Comparison of ENCODE assay signal across 9 mouse cellular contexts in the genomic region with DNA sequence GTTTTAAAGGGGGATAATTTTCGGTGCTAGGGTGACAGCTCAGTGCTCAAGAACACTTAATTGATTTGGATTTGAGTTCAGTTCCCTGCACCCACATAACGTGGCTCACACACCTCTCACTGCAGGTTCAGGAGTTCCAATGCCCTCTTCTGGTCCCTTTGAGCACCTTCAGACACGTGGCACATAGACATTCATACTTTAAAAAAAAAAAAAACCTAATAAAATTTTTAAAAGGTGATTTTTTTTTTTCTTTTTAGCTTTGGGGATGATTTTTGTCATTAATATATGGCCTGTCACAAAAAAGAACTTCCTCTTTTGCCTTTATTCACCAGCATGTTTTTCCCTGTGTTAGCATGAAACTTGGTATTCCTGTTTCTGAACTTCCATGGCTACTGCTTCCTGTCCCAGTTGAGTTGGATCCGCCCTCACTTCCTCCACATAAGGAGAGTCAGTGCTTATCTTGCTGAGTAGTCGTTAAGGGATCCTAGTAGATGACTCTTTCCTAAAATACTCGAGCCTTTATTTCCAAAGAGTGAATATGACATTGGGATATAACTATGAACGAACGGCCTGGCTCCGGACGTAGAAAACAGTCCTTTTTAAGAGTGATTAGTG. TPM values are rescaled to one million over a fixed set of nuclear protein-coding genes. Genes with fewer than 3 reads are reported as not detected.
DNase-seq lines count a peak whose midpoint lies in the region; ATAC-seq and TF ChIP-seq lines count a peak whose summit lies in the region.
"Had no signal": no experiment of that assay in that cellular context is flagged by ENCODE, and none has a peak within 500 bp of the region (broad histone marks: within the 10 kb centered on the region; RNA-seq: fewer than 3 reads in every experiment).

No protein-coding gene starts in this region.

- H3K9me3 ChIP-seq in liver, embryonic 15.5 days (replicated peaks), result no peaks in the 10 kb centered on the region
- no peaks in the 10 kb centered on the region for H3K9me3 ChIP-seq in forebrain, postnatal 0 days (ENCODE audit: low read length)

- peaks cover 7% of the 10 kb centered on the region; the same call in 1 of the 2 replicates for H3K79me2 ChIP-seq in heart, adult 2 months (replicated peaks; ENCODE audit: control insufficient read depth, insufficient read depth, low read length)

- peaks cover 26% of the 10 kb centered on the region for H3K36me3 ChIP-seq in heart, adult 2 months (ENCODE audit: control insufficient read depth, insufficient read depth, low read length)
- peaks cover 25% of the 10 kb centered on the region for H3K36me3 ChIP-seq in liver, embryonic 15.5 days (replicated peaks)
- H3K36me3 ChIP-seq in forebrain, postnatal 0 days (ENCODE audit: insufficient read depth), result 0 out of 2 replicates have a peak, but pooled peaks cover 4% of the 10 kb centered on the region

- peak overlapping the region; percentile 2; the same call in 1 of the 2 replicates for H3K27ac ChIP-seq in heart, adult 2 months
- H3K27ac ChIP-seq in liver, embryonic 15.5 days (replicated peaks), result peak overlapping the region; percentile 29
- no peak overlapping the region for H3K27ac ChIP-seq in forebrain, postnatal 0 days (ENCODE audit: low read depth, low read length)

- H3K4me2 ChIP-seq in liver, embryonic 15.5 days, result peak overlapping the region; percentile 78
- no peak overlapping the region for H3K4me2 ChIP-seq in forebrain, postnatal 0 days (ENCODE audit: low read depth)

- TF ChIP-seq CTCF in heart, adult 2 months (IDR thresholded peaks at IDR 0.05), result peak; percentile 27; the same call in 1 of the 2 replicates
- no peak for TF ChIP-seq CTCF in forebrain, postnatal 0 days (IDR thresholded peaks at IDR 0.05; ENCODE audit: low read depth)

- H3K27me3 ChIP-seq in heart, adult 2 months (ENCODE audit: control insufficient read depth, insufficient read depth, low read length), result no peaks in the 10 kb centered on the region
- H3K27me3 ChIP-seq in liver, embryonic 15.5 days, result no peaks in the 10 kb centered on the region
- H3K27me3 ChIP-seq in forebrain, postnatal 0 days (ENCODE audit: insufficient read depth, low read length), result no peaks in the 10 kb centered on the region

- DNase-seq in heart, adult 2 months, result peak in 1 of 2 experiments; percentile 29
- DNase-seq in heart, postnatal 36 days, result no peak
- peak; percentile 38 for DNase-seq in 416B (ENCODE audit: low read depth)
- DNase-seq in R1 (ENCODE audit: low read depth, low spot score), result peak; percentile 60
- no peak for DNase-seq in forebrain, postnatal 0 days
- no peak for DNase-seq in cerebellum, postnatal 10 days
- DNase-seq in MN1 (ENCODE audit: low spot score), result no peak
- DNase-seq: thymus, postnatal 14 days had no signal

- no peak overlapping the region for H3K4me3 ChIP-seq in heart, adult 2 months
- H3K4me3 ChIP-seq in liver, embryonic 15.5 days (replicated peaks), result peak overlapping the region; percentile 92
- no peak overlapping the region for H3K4me3 ChIP-seq in forebrain, postnatal 0 days (ENCODE audit: low read depth, low read length)

- intact Hi-C loops in heart, adult 2 months (cut with DNase I), result loop anchor here (5.0 to 10.0 kb wide), 3 partner anchors 47 to 689 kb away; partner anchors contain the start of gene Sec63
- intact Hi-C loops in heart, postnatal 36 days (cut with DNase I), result no loop called here

- H3K9ac ChIP-seq in heart, adult 2 months (ENCODE audit: low read depth, low read length), result no peak overlapping the region
- H3K9ac ChIP-seq in liver, embryonic 15.5 days, result 0 out of 2 replicates have a peak overlapping the region, but pooled peaks have one; percentile 2
- no peak overlapping the region for H3K9ac ChIP-seq in forebrain, postnatal 0 days

- TF ChIP-seq EP300 in heart, adult 2 months (IDR thresholded peaks at IDR 0.05; ENCODE audit: insufficient read depth, low read depth, low read length), result no peak

- TF ChIP-seq POLR2A in heart, adult 2 months (IDR thresholded peaks at IDR 0.05; ENCODE audit: insufficient read depth, low read depth, low read length), result 0 out of 2 replicates have a peak, but pooled peaks have one; percentile 17

- WGBS in heart, adult 2 months, result 56% methylated on average over 10 of the region's 10 CpGs
- WGBS in liver, embryonic 15.5 days (ENCODE audit: insufficient replicate concordance), result 56% methylated on average over 10 of the region's 10 CpGs
- WGBS in forebrain, postnatal 0 days, result 91% methylated on average over 10 of the region's 10 CpGs

- no peak for ATAC-seq in liver, embryonic 15.5 days (ENCODE audit: insufficient read depth)
- no peak for ATAC-seq in forebrain, postnatal 0 days

- H3K4me1 ChIP-seq in heart, adult 2 months (ENCODE audit: control insufficient read depth, insufficient read depth, low read length), result peaks cover 8% of the 10 kb centered on the region
- H3K4me1 ChIP-seq in liver, embryonic 15.5 days (replicated peaks), result peaks cover 62% of the 10 kb centered on the region
- no peaks in the 10 kb centered on the region for H3K4me1 ChIP-seq in forebrain, postnatal 0 days (ENCODE audit: insufficient read depth)

RNA-seq across cellular contexts. Expression of gene Snx3, which starts 2.4 kb away (rescaled TPM):
- 100 to 1,000 TPM; 164 to 179 TPM for total RNA-seq in heart, adult 2 months (2021)
- 258 and 403 TPM in 2 replicates for polyA plus RNA-seq in heart, adult 2 months (2012; rRNA removed)
- 100 to 1,000 TPM; 170 to 173 TPM for total RNA-seq in heart, postnatal 36 days (2021)
- polyA plus RNA-seq in liver, embryonic 15.5 days (2015; fragmentation: Nextera tagmentation; extraction: Ambion mirVana), result 251 and 260 TPM in 2 replicates
- 124 and 139 TPM in 2 replicates for total RNA-seq in forebrain, postnatal 0 days (2014; rRNA removed)
- 331 and 335 TPM in 2 replicates for polyA plus RNA-seq in forebrain, postnatal 0 days (2015; fragmentation: Nextera tagmentation; extraction: Ambion mirVana)

RNA-seq across cellular contexts. Expression of gene Afg1l, which starts 25.8 kb away (rescaled TPM):
- total RNA-seq in heart, adult 2 months (2021), result 10 to 100 TPM; 28.6 to 31.3 TPM
- polyA plus RNA-seq in heart, adult 2 months (2012; rRNA removed), result 22.3 and 36.8 TPM in 2 replicates
- total RNA-seq in heart, postnatal 36 days (2021), result 10 to 100 TPM; 30.9 to 37.7 TPM
- 2.3 and 2.7 TPM in 2 replicates for polyA plus RNA-seq in liver, embryonic 15.5 days (2015; fragmentation: Nextera tagmentation; extraction: Ambion mirVana)
- 6.8 and 9.7 TPM in 2 replicates for total RNA-seq in forebrain, postnatal 0 days (2014; rRNA removed)
- 5.5 and 6.9 TPM in 2 replicates for polyA plus RNA-seq in forebrain, postnatal 0 days (2015; fragmentation: Nextera tagmentation; extraction: Ambion mirVana)

Comparison
In these comparisons a context has a peak if more than half of its experiments do, and no peak if none do; other contexts are left out.
1. DNase-seq: peak in 416B (single experiment) and R1 (single experiment); none in heart, postnatal 36 days (0 of 2), forebrain, postnatal 0 days (single experiment), cerebellum, postnatal 10 days (0 of 2) and MN1 (single experiment).